Mouse (Mus musculus): ENCODE results near the gene Elf1. TPM values are rescaled to one million over a fixed set of nuclear protein-coding genes. Genes with fewer than 3 reads are reported as not detected.

Gene Elf1
- total RNA-seq, 4 experiments from 2014 or later, result 20.9 to 24.7 (median 21.4) TPM

DNA sequence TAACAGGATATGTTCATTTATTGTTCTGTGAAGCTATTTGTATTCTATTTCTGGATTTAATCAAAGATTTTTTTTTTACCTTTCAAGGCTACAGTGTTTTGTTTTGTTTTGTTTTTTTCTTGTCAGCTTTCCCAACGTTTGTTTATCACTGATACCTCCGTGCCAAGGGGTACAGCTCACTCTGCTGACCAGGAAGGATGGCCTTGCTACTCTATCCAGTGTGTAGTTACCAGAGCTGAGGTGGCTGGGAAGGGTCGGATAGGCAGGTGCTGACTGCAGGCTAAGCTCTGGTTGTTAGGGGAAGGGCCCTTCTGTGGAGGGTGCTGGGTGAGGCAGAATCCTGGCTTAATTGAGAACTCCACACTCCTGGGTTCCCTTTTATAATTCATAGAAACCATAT is 9.3 kb downstream of the Elf1 start:
- no peak for DNase-seq

DNA sequence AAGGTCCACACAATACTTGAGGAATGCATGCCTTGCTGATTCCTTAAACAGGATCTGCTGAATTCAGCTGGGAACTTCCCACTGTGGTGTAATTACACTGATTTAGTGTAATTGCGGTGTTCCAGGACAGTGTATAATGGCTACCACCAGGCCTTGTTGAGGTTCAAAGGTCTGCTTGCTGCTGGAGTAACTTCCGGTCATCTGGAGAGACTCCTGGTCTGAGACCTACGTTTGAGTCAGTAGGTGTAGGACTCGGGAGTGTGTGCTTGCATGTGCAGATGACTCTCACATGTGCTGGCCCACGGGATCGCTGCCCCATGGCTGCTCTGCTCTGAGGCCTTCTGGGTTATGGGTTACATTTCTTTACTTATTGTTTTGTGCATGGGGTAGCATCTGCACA is 13.4 kb downstream of the Elf1 start:
- no peak for DNase-seq

DNA sequence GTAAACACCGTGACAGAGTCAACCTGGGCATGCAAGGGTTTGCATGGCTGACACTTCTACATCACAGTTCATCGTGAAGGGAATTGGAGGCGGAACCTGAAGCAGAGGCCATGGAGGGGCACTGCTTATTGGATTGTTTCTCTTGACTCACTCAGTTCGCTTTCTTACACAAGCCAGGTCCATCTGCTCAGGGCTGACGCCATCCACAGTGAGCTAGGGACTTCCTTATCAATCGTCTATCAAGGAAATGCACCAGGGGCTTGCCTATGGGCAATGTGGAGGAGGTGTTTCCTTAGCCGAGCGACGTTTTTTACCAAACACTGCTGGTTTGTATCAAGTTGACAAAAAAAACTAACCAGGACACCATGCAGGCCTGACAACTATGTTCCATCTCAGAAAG is 18.3 kb downstream of the Elf1 start:
- no peak for DNase-seq

DNA sequence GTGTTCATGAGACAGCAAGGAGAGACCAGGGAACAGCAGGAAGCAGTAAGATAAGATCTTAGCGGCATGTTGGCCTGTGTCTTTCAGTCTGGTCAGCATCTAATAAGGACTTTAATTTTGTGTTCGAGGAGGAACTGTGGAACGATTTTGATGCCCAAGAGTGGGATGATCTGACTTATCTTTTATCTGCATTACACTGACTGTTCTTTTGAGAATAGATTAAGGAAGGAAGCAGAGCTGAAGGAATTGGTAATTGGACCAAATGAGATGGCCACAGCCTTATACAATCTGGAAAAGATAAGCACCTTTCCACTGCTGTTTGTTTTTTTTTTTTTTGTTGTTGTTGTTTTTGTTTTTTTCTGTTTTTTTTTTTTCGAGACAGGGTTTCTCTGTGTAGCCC is 19.8 kb downstream of the Elf1 start:
- no peak for DNase-seq

DNA sequence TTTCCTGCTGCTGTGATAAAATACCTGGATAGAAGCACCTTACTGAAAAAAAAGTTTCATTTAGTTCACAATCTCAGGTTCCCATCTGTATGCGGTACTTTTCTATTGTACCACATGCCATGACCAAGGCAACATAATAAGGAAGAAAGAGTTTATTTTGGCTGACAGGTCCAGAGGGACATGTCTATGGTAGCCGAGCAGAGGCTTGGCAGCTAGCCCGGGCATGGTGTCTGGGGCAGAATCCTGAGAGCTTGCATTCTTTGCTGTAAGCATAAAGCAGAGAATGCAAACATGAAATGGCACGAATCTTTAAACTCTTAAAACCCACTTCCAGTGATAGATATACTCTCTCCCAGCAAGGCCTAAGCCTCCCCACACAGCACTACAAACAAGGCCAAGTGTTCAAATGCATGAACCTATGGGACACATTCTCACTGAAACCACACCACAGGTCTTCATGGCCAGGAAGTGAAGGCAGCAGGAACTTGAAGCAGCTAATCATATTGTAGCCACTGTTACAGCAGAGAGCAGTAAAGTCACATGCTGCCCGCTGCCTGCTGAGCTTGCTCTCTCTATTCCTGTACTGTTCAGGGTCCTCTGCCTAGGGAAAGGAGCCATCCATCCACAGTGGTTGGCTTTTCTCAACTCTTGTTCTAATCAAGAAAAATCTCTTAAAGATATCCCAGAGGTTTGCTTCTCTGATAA is 22.5 kb downstream of the Elf1 start:
- no peak for DNase-seq

DNA sequence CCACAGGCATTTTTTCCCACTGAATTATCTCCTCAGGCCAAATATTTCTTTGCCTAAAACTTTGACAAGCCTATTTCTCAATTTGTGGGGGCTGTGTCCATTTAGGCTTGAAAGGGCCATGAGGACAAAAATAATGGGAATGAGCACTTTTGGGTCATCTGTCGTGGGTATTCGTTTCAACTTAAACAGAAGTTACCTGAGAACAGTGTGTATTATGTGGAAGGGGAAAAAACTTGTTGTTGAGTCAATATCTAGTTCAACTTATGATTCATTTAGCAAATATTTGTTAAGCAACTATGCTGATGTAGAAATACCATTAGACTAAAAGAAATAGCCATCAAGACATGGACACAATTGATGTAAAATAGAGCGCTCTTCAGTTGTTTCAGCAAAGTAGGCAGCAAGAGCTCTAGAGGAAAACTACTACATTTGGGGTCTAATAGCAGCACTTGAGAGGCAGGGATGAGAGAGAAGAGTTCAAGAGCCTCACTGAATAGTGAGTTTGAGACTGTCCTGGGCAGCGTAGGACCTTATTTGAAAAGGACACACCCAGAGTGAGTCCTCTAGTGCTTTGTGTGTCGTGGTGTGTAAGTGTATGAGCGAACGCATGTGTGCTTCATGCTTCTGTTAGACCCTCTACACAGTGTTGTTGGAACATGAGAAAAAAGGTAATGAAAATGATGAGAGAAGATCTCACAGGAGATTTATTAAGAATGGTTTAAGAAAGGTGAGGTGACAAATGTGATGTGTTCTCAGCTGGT is 23.4 kb downstream of the Elf1 start:
- DNase-seq, result no peak

DNA sequence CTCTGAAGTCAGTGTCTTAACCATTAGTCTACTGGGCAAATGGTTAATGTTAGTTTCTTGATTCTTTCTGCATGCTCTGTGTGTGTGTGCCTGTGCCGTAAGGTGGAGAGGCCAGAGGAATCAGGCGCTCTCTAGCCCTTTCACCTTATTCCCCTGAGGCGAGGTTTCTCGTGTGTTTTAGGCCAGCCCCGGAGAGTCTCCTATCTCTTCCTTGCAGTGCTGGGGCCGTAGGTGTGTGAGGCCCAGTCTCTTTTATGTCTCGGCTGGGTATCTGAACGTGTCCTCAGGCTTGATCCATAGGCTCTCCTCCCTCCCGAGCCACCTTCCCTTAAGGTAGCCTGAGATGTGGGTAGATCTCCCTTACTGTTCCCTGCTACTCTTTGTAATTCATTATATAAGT is 25.2 kb downstream of the Elf1 start:
- no peak for DNase-seq

DNA sequence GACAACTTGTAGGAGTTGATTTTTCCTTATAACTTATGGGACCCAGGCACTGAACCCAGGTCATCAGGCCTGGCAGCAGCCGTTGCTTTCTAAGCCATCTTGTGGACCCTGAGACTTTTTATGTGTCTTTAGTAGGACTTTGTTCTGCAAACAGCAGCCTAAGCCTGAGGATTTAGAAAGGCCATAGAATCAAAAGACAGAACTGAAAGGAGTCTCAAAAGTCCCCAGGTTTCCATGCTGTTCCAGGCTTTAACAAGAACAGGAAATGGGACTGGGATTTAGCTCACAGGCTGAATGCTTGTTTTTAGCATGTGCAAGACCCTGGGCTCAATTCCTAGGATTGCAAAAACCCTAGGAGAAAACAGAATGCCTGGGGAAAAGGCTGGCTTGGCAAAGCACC is 26.9 kb downstream of the Elf1 start:
- DNase-seq, result no peak

DNA sequence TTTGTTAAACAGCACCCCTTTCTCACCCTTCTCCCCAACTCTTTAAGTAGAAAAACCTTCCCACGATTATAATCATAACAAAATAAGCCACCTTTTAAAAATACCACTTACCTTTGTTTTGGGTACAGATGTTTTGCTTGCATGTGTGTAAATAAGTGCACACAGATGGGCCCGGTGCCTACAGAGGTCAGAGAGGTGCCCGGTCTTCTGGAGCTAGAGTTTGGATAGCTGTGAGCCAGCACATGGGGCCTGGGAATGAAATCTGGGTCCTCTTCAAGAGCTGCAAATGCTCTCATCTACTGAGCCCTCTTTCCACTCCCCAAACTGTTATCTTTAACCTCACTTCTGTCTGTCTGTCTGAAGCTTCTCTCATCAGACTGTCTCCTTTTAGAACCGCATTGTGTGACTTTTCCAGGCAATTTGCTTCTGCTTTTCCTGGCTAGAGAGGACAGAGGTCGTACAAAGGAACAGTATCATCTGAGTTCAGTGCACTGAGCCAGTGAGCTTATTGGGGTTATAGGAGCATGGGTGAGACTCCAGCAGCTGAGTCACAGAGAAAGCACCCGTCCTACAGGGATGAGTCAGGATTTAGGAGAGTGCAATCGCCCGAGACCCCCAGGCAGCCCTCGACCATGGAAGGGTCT is 27.8 kb downstream of the Elf1 start:
- DNase-seq, result no peak

DNA sequence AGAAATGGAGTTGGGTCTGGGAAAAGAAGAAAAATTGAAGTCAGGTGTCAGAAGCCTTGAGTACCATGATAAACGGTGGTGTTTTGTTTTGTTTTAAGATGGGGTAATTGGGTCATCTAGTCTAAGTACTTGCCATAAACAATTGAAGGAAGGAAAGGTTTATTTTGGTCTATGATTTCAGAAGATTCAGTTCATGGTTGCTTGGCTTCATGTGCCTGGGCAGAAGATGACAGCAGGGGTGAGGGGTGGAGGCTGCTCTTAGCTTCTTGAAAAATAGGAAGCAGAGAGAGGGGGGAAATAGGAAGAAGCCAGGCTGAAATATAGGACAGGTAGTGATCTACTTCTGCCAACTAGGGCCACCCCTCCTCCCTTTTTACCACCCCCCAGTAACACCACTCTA is 30.5 kb downstream of the Elf1 start:
- DNase-seq, result no peak

DNA sequence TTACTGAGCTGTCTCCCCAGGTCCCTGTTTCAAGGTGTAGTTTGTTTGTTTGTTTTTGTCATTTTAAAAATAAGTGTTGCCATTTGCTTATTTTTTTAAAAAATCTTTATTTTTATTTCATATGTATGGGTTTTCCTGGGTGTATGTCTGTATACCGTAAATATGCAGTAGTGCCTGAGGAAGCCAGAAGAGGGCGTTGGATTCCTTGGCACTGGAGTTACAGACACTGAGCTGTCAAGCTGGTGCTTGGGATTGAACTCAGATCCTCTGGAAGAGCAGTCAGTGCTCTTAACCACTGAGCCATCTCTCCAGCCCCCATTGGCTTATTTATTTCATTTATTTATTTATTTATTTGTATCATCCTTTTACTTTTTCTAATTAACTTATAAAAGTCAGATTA is 33.0 kb downstream of the Elf1 start:
- no peak for DNase-seq

DNA sequence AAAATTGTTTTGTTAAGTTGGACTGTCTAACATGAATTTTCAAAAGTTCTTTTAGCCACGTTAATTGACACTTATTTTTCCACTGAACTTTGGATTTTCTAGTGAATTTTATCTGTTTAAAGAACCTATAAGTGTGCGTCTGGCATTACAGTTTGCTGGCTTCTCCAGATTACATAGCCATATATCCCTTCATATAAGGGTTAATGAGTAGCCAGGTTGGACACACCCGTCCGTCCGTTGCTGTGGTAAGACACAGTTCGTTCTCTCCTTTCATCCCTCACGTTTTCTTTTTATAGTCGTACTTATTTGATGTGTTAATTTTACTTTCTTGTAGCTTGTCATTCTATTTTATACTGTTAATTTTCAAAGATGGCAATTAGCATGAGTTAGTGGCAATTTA is 34.1 kb downstream of the Elf1 start:
- no peak for DNase-seq

DNA sequence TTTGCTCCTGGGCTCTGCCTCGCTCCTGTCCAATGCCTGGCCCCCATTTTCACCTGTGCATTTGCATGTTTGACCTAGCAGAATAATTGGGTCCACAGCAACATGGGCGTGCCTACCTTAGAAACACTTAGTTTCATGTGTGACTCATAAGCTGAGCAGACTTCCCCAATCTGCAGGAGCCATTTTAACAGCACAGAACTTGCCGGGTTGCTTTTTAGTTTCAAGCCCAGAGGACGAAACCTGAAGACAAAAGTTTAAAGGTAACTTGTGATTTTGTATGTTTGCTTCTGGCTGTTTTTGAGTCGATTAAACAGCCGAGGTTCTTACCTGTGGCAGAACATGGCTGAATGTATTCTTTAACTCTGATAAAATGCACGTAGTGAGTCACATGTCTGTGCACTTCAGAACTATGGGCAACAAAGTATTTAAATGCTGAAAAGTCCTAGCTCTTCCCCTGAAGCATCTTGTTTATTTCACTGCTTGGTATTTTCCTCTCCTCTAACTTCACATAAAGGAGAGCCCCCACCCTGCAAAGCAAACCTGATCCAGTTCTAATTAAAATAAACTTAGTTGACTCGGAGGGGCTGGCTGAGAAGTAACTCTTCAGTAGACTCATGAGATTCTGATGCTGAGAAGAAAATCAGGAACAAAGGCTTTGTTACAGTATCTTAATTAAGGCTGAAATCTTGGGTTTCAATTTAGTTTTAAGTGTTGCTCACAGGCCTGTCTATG is 34.7 kb downstream of the Elf1 start:
- no peak for DNase-seq

DNA sequence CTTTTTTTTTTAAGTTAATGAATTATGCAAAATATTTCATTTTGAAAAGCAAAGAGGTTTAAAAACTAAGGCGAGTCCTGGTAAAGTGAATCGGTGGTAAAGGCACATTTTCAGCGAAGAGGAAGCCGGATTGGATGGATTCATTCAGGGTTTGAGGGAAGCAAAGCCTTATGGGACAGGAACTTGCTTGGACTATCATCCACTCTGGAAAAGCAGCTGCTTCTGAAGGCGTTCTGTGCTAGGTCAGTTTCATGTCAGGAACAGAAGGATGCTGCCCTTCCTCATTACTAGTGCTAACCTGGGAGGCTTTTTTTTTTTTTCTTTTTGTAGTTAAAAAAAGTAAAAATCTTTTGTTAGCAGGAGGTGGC is 35.2 kb downstream of the Elf1 start:
- DNase-seq, result no peak

DNA sequence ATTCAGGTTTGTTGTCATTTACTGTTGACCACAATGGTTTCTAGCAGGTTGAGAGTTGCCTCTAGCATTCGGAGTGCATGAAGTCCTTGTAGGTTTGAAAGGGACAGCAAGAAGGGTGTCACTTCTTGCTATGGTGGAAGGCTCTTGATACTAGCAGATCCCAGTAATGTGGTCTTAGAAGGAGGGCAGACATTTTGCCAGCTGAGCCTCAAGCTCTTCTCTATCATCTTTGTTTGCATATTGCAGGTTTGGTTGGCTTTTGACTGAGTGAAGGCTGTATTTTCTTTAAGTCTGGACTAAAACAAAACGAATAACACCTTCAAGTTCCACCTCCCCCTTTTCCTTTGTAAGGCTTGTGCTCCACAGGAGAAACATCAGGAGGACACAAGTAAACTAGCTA is 35.8 kb downstream of the Elf1 start:
- no peak for DNase-seq

DNA sequence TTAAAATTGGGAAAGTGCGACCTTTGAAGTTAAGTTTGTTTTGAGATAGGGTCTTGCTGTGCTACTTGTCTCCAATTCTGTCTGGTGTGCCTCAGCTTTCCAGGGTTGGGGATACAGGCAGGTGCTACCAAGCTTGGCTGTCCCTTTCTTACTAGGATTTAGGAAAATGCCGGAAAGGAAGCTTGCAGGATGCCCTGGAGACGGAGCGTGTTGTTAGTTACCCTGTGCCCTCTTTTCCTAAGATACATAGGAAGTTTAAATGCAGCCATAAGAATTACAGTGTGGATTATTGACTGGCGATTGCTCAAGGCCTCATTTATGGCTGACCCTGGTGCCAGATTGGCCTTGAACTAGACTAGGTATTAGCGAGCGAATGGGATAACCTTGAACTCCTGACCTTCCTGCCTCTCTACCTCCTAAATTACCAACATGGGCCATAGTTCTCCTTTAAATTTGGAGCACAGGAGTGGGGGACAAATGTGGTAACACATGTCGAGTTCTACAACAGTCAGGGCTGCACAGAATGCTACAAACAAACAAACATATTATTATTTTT is 36.3 kb downstream of the Elf1 start:
- DNase-seq, result no peak

DNA sequence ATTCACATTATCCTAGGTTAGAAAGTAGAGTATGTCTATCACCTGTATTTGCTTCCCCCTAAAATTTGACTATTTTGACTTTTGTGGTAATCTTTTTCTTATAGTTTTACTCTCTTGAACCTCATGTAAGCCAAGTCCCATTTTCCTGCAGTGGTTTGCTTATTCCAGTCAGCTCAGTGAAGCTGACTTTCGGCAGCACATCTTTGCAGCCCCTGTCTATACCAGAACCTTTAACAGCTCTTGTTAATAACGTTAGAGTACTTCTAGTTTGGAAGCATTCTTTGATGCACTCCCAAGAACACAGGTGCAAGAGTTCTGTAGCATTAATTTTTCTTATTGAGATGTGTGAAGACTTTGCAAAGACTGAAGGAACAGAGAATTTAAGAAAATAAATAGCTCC is 37.1 kb downstream of the Elf1 start:
- no peak for DNase-seq

DNA sequence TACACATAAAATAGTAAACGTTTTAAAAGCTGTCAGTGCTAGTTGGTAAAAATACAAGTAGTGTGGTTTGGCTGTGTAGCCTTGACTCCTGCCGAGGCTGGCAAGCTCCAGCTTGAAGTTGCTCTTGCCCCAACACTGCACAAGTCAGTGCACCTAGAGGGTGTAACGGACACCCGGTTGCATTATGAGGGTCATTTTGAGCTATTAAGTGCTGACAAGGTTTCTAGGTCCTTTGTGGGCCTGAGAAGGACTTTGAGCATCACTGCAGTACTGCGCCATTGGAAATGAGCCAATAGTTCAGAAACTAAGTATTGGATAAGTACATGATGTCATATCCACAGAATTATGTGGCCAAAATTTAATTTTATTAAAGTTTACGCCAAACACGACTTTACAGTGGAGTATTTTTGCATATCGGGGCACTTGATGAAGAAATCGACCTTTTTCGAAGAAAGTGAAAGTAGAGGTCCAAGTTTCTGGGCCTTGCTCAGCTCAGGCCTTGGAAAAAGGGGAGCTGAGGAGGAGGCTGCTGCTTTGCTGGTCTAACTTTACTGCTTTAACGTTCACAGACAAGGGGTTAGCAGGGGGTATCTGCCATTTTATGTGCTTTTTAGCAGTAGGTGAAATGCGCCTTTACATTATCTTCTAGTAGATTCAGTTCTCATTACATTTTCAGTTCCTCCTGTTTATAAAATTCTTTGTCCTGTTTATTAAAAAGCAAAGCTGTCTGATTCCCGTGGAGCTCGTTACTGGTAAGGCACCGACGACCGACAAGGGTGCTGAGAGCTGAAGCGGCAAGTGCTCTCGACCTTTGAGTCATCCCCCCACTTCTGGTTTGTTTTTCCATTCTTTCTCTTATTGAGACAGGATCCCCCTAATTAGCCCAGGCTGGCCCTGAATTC is 38.0 kb downstream of the Elf1 start:
- DNase-seq, result no peak

DNA sequence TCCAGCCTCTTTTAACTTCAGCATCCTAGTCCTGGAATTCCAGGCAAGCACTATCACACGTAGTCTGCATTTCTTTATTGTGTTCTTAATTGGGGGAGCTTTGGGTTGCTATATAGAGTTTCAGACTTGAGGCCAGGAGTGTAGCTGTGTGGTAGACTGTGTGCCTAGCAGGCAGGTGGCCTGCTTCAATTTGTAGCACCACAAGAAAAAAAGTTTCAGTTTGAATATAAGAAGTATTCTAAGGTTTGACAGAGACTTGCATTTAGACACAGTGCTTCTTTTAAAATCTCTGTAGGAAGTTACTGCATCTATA is 38.6 kb downstream of the Elf1 start:
- DNase-seq, result no peak

DNA sequence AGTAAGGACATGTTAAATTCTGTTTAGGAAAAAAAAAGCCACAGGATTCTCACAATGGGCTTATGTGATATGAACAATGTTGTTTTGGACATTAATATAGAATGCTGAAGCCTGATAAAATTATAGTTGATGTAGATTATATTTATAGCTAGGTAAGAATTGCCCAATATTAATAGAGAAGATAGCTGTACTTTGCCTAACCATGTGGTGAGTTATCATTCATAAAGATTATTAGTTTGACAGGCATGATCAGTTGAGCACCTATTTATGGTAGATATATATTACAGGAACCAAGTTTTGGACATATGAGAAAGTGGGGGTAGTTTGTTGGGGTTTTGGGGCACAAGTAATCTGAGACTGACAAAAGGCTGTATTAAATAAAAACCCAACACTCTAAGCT is 39.6 kb downstream of the Elf1 start:
- no peak for DNase-seq

DNA sequence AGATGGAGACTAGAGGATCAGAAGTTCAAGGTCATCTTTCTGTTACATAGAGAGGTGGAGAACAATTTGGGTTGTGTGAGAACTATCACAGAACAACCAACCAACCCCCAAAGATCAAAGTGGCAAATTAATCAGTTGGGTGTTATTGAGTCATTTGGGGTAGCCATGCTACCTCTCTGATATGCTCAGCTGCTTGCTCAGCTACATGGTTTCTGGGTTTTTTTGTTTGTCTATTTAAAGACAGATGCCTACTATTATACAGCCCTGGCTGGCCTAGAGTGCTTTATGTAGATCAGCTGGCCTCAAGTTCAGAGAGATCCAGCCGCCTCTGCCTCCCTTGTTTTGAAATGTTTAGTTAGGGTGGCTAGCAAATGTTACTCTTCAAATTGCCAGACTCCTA is 40.1 kb downstream of the Elf1 start:
- DNase-seq, result no peak

DNA sequence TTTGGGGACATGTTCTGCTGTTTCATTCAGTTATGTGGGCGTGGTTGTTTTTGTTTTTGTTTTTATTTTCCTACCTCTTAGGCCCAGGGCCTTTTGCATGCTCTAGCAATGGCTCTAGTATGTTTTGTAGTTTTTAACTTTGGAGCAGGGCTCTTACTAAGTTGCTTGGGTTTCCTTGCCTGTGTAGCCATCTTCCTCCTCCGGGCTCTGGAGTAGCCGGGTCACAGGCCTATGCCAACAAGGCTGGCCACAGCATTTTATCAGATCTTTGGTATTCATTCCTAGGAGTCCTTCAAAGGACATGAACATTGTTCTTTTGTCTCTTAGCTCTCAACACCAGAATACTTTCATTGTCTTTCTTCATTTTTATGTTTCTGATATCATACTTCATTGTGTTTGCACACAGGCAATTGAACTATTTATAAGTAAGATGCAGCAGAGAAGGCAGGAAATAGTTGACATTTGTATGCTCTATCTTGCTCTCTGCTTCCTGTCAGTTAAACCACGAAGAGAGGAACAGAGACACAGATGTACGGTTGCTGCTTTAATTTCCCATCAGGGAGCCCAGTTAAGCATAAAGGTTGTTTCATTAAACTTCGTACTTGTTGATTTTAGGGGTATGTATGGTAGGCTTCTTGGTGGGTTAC is 40.6 kb downstream of the Elf1 start:
- no peak for DNase-seq

All from adrenal gland, adult 8-10 months (tissue).